ENCODE assay signal across 23 mouse cellular contexts in the genomic region with DNA sequence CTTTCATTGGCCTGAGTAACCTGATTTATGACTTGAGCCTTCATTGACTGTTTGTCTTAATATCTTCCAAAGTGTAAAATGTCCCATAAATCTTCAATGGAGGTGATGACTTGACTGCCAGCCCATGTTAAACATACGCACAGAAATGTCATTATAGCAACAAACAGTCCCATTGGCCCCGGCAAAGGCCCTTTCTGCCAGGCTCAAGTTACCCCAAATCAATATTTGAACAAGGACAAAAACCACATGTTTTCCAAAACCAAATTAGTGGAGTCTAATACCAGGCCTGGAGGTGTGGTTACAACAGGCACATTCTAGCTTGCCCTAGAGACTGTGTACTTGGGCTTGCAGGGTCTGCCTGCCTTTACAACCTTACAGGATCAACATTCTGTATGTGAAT.
DNase-seq lines count a peak whose midpoint lies in the region; ATAC-seq and TF ChIP-seq lines count a peak whose summit lies in the region.
"Had no signal": no experiment of that assay in that cellular context is flagged by ENCODE, and none has a peak within 500 bp of the region (broad histone marks: within the 10 kb centered on the region; RNA-seq: fewer than 3 reads in every experiment).

No protein-coding gene starts in this region.

- H3K4me1 ChIP-seq in liver, adult 2 months (ENCODE audit: control insufficient read depth, insufficient read depth, low read length): peaks cover 15% of the 10 kb centered on the region; the same call in 1 of the 2 replicates
- peaks cover 3% of the 10 kb centered on the region; the same call in 1 of the 2 replicates for H3K4me1 ChIP-seq in liver, embryonic 11.5 days (replicated peaks; ENCODE audit: control insufficient read depth, insufficient read depth, low read length)
- H3K4me1 ChIP-seq in lung, embryonic 16.5 days (replicated peaks; ENCODE audit: control insufficient read depth, insufficient read depth, low read length): peaks cover 21% of the 10 kb centered on the region
- peaks cover 14% of the 10 kb centered on the region for H3K4me1 ChIP-seq in limb, embryonic 12.5 days (replicated peaks)
- H3K4me1 ChIP-seq: forebrain, embryonic 10.5 days; forebrain, embryonic 15.5 days; limb, embryonic 15.5 days had no signal

- no peaks in the 10 kb centered on the region for H3K79me2 ChIP-seq in liver, adult 2 months (ENCODE audit: control insufficient read depth, insufficient read depth, low read length)

- no peak overlapping the region for H3K4me2 ChIP-seq in liver, embryonic 11.5 days
- no peak overlapping the region for H3K4me2 ChIP-seq in lung, embryonic 16.5 days (ENCODE audit: low read depth, low read length)
- no peak overlapping the region for H3K4me2 ChIP-seq in limb, embryonic 12.5 days
- H3K4me2 ChIP-seq: embryonic facial prominence, embryonic 13.5 days; forebrain, embryonic 15.5 days; kidney, embryonic 15.5 days; limb, embryonic 15.5 days had no signal

- DNase-seq in liver, adult 2 months (ENCODE audit: extremely low read depth, low read depth, low spot score): peak; percentile 68
- DNase-seq in liver, embryonic 11.5 days (ENCODE audit: low spot score): no peak
- no peak for DNase-seq in lung, postnatal 36 days
- peak; percentile 80 for DNase-seq in hindlimb bud, embryonic 11.5 days (ENCODE audit: extremely low spot score, low read depth, low spot score)
- DNase-seq in gastrocnemius, adult 8-10 months (ENCODE audit: low spot score in 2 of 2): no peak
- no peak for DNase-seq in cerebellum, adult 18-20 months
- DNase-seq: adrenal gland, postnatal 10 days; B cell, adult 2 months; cerebellum, adult 9-10 months; cerebellum, postnatal 36 days; gastrocnemius, adult 2 months; kidney, adult 18-20 months; kidney, postnatal 25 days; midbrain, embryonic 14.5 days had no signal

- no peak overlapping the region for H3K9ac ChIP-seq in liver, adult 2 months (ENCODE audit: low read depth, low read length)
- no peak overlapping the region for H3K9ac ChIP-seq in liver, embryonic 11.5 days (ENCODE audit: low read depth, low read length)
- H3K9ac ChIP-seq in lung, embryonic 16.5 days (ENCODE audit: low read length): no peak overlapping the region
- no peak overlapping the region for H3K9ac ChIP-seq in limb, embryonic 12.5 days (replicated peaks)
- H3K9ac ChIP-seq: embryonic facial prominence, embryonic 13.5 days; forebrain, embryonic 15.5 days; kidney, embryonic 15.5 days; limb, embryonic 15.5 days had no signal

- H3K9me3 ChIP-seq in liver, embryonic 11.5 days (ENCODE audit: control insufficient read depth, low read length): no peaks in the 10 kb centered on the region
- no peaks in the 10 kb centered on the region for H3K9me3 ChIP-seq in lung, embryonic 16.5 days (ENCODE audit: control insufficient read depth, low read length)
- H3K9me3 ChIP-seq in limb, embryonic 12.5 days: no peaks in the 10 kb centered on the region
- H3K9me3 ChIP-seq: embryonic facial prominence, embryonic 13.5 days; forebrain, embryonic 10.5 days; forebrain, embryonic 15.5 days; kidney, embryonic 15.5 days; limb, embryonic 15.5 days had no signal

- H3K27ac ChIP-seq in liver, adult 2 months (replicated peaks; ENCODE audit: insufficient read depth, low read depth, low read length): no peak overlapping the region
- no peak overlapping the region for H3K27ac ChIP-seq in liver, embryonic 11.5 days (ENCODE audit: low read depth, low read length)
- H3K27ac ChIP-seq in lung, embryonic 16.5 days (ENCODE audit: low read length): peak overlapping the region; percentile 12; the same call in 1 of the 2 replicates
- H3K27ac ChIP-seq in limb, embryonic 12.5 days: peak overlapping the region; percentile 43; the same call in 1 of the 2 replicates
- H3K27ac ChIP-seq: embryonic facial prominence, embryonic 13.5 days; forebrain, embryonic 10.5 days; forebrain, embryonic 15.5 days; gastrocnemius, adult 2 months; kidney, embryonic 15.5 days; limb, embryonic 15.5 days had no signal

- H3K27me3 ChIP-seq in liver, adult 2 months (ENCODE audit: control insufficient read depth, insufficient read depth, low read length): no peaks in the 10 kb centered on the region
- H3K27me3 ChIP-seq in liver, embryonic 11.5 days (replicated peaks; ENCODE audit: control insufficient read depth, insufficient read depth, low read length): no peaks in the 10 kb centered on the region
- no peaks in the 10 kb centered on the region for H3K27me3 ChIP-seq in lung, embryonic 16.5 days (ENCODE audit: control insufficient read depth, insufficient read depth, low read depth, low read length)
- no peaks in the 10 kb centered on the region for H3K27me3 ChIP-seq in limb, embryonic 12.5 days
- H3K27me3 ChIP-seq: embryonic facial prominence, embryonic 13.5 days; forebrain, embryonic 15.5 days; kidney, embryonic 15.5 days; limb, embryonic 15.5 days had no signal

- no peak for TF ChIP-seq POLR2A in liver, adult 2 months (IDR thresholded peaks at IDR 0.05; ENCODE audit: extremely low read depth, insufficient read depth, low read length)

- WGBS in liver, adult 2 months: 18% methylated on average over 2 of the region's 2 CpGs
- 58% methylated on average over 2 of the region's 2 CpGs for WGBS in liver, embryonic 11.5 days
- 32% methylated on average over 2 of the region's 2 CpGs for WGBS in lung, embryonic 16.5 days
- WGBS in limb, embryonic 12.5 days: 28% methylated on average over 2 of the region's 2 CpGs

- no peaks in the 10 kb centered on the region for H3K36me3 ChIP-seq in liver, adult 2 months (ENCODE audit: control insufficient read depth, insufficient read depth, low read length)
- H3K36me3 ChIP-seq in liver, embryonic 11.5 days (ENCODE audit: control insufficient read depth, insufficient read depth, low read length): no peaks in the 10 kb centered on the region
- H3K36me3 ChIP-seq in lung, embryonic 16.5 days (ENCODE audit: control insufficient read depth, insufficient read depth, low read length): no peaks in the 10 kb centered on the region
- no peaks in the 10 kb centered on the region for H3K36me3 ChIP-seq in limb, embryonic 12.5 days
- H3K36me3 ChIP-seq: embryonic facial prominence, embryonic 13.5 days; forebrain, embryonic 10.5 days; forebrain, embryonic 15.5 days; kidney, embryonic 15.5 days; limb, embryonic 15.5 days had no signal

- TF ChIP-seq CTCF in liver, adult 2 months (IDR thresholded peaks at IDR 0.05; ENCODE audit: low read depth, low read length): no peak

- H3K4me3 ChIP-seq in liver, adult 2 months (ENCODE audit: insufficient read depth, low read depth, low read length): no peak overlapping the region
- no peak overlapping the region for H3K4me3 ChIP-seq in liver, embryonic 11.5 days (ENCODE audit: low read depth, low read length)
- H3K4me3 ChIP-seq in lung, embryonic 16.5 days (ENCODE audit: low read length): no peak overlapping the region
- no peak overlapping the region for H3K4me3 ChIP-seq in limb, embryonic 12.5 days (replicated peaks)
- H3K4me3 ChIP-seq: embryonic facial prominence, embryonic 13.5 days; forebrain, embryonic 10.5 days; forebrain, embryonic 15.5 days; gastrocnemius, adult 2 months; kidney, embryonic 15.5 days; limb, embryonic 15.5 days had no signal

- no peak for ATAC-seq in liver, embryonic 11.5 days (replicated peaks; ENCODE audit: low FRiP score)
- ATAC-seq in lung, embryonic 16.5 days (ENCODE audit: low read depth): no peak
- peak; percentile 66; the same call in 1 of the 2 replicates for ATAC-seq in limb, embryonic 12.5 days (ENCODE audit: insufficient number of reproducible peaks, insufficient read depth, low FRiP score, low TSS enrichment, low read depth)
- ATAC-seq: forebrain, embryonic 15.5 days; hindbrain, embryonic 16.5 days; lung, postnatal 0 days had no signal

Comparison
In these comparisons a context has a peak if more than half of its experiments do, and no peak if none do; other contexts are left out.
1. DNase-seq: peak in liver, adult 2 months (single experiment) and hindlimb bud, embryonic 11.5 days (single experiment); none in liver, embryonic 11.5 days (single experiment), lung, postnatal 36 days (single experiment), gastrocnemius, adult 8-10 months (0 of 2) and cerebellum, adult 18-20 months (0 of 2).
2. H3K27ac ChIP-seq: peak in lung, embryonic 16.5 days (single experiment) and limb, embryonic 12.5 days (single experiment); none in liver, adult 2 months (single experiment) and liver, embryonic 11.5 days (single experiment).